Mouse (Mus musculus): ENCODE data around the gene Nol11. TPM values are rescaled to one million over a fixed set of nuclear protein-coding genes. Genes with fewer than 3 reads are reported as not detected.
"Not testable (repeated sequence)": the region's sequence is repeated elsewhere in the genome, so short reads cannot be mapped to it uniquely, and the experiment has no call there.

Gene Nol11
- total and polyA plus RNA-seq, 3 experiments: 8.2 to 18.6 (median 18.3) TPM

DNA sequence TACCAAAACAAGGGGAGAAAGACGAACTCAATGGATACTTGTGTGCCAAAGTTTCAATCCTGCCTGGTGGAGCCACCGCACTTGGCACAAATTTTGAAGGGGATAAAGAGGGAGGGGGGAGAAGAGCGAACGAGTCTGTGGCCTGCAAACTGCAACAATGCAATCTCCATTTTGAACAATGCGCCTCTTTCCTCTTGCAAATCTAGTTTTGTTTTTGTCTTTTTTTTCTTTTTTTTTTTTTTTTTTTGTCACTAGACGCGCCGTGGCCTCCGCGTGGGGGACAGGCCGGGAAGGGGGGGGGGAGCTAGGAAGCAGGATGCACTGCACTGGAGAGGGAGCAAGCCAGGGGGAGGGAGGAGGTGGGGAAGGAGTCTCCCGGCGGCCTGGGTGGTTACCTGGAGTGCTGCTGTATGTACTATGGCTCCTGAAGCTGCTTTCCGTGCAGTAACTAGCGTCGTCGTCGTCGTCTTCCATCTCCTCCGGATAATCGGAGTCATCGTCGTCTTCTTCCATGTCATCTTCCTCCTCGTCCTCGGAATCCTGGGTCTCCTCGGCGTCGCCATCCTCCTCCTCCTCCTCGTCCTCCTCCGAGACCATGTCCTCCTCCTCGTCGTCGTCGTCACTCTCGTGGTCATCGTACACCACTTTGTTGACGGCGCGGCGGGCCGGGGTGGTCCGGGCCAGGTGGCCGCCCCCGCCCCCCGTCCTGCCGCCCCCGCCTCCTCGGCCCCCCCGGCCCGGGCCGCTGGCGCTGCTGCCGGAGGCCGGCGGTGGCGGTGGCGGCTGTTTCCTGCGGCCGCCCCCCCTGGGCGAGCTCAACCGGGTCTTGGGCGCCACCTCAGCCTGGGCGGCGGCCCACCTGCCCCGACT, 58.1 kb downstream of the Nol11 start:
- peak; percentile 78 to 81 for DNase-seq
- WGBS: under 1% methylated on average over 50 of the region's 65 CpGs
- Histone ChIP-seq H3K4me3 (peak overlapping the region; percentile 73), H3K4me1 (ENCODE audit: control insufficient read depth, insufficient read depth, low read length) (peaks cover 5% of the 10 kb centered on the region), H3K79me2 (replicated peaks; ENCODE audit: control insufficient read depth, insufficient read depth, low read length) (peaks cover 1% of the 10 kb centered on the region), H3K27ac (peak overlapping the region; percentile 95), H3K27me3 (ENCODE audit: control insufficient read depth, insufficient read depth, low read length) (no peaks in the 10 kb centered on the region), H3K9ac (ENCODE audit: low read depth, low read length) (peak overlapping the region; percentile 91), H3K36me3 (ENCODE audit: control insufficient read depth, insufficient read depth, low read length) (peaks cover 8% of the 10 kb centered on the region)
- intact Hi-C loops (cut with DNase I): no loop called here
- peak; percentile 17; the same call in 1 of the 2 replicates for TF ChIP-seq EP300 (IDR thresholded peaks at IDR 0.05; ENCODE audit: insufficient read depth, low read depth, low read length)
- TF ChIP-seq POLR2A (IDR thresholded peaks at IDR 0.05; ENCODE audit: insufficient read depth, low read depth, low read length): peak; percentile 63
- TF ChIP-seq CTCF (IDR thresholded peaks at IDR 0.05): 0 out of 2 replicates have a peak, but pooled peaks have one; percentile 5

- peaks cover 5% of the 10 kb centered on the region for H3K4me1 ChIP-seq (ENCODE audit: control insufficient read depth, insufficient read depth, low read length)
- TF ChIP-seq POLR2A (IDR thresholded peaks at IDR 0.05; ENCODE audit: insufficient read depth, low read depth, low read length) (no peak), EP300 (IDR thresholded peaks at IDR 0.05; ENCODE audit: insufficient read depth, low read depth, low read length) (no peak), CTCF (IDR thresholded peaks at IDR 0.05) (no peak)
- intact Hi-C loops (cut with DNase I): no loop called here
- peaks cover 1% of the 10 kb centered on the region for H3K79me2 ChIP-seq (replicated peaks; ENCODE audit: control insufficient read depth, insufficient read depth, low read length)
- 3% methylated on average over 18 of the region's 18 CpGs for WGBS
- H3K27ac ChIP-seq: peak overlapping the region; percentile 95
- H3K27me3 ChIP-seq (ENCODE audit: control insufficient read depth, insufficient read depth, low read length): no peaks in the 10 kb centered on the region
- H3K9ac ChIP-seq (ENCODE audit: low read depth, low read length): peak overlapping the region; percentile 64
- peaks cover 8% of the 10 kb centered on the region for H3K36me3 ChIP-seq (ENCODE audit: control insufficient read depth, insufficient read depth, low read length)
- DNase-seq: no peak
- H3K4me3 ChIP-seq: peak overlapping the region; percentile 73
Measured at GRCm38 (mm10) chr11:107130221-107130788, 58.9 kb downstream of the Nol11 start.

GRCm38 (mm10) chr11:107129641-107130040, 59.5 kb downstream of the Nol11 start:
- H3K4me3 ChIP-seq: peak overlapping the region; percentile 2; the same call in 1 of the 2 replicates
- 13% methylated on average over 2 of the region's 2 CpGs for WGBS

DNA sequence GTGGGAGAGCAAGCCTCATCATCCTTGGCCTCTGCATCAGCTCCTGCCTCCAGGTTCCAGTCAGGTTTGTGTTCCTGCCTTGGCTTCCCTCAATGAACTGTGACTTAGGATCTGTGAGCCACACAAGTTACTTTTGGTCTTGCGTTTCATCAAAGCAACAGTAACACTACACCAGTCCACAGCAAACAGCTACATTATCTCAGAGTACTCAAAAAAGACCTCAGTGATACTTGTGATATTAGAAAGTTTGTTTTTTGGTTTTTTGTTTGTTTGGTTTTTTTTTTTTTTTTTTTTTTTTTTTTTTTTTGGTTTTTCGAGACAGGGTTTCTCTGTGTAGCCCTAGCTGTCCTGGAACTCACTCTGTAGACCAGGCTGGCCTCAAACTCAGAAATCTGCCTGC, 62.5 kb downstream of the Nol11 start:
- DNase-seq; H3K27me3 ChIP-seq (ENCODE audit: control insufficient read depth, insufficient read depth, low read length); H3K9ac ChIP-seq (ENCODE audit: low read depth, low read length); H3K4me3 ChIP-seq; intact Hi-C loops (cut with DNase I); H3K27ac ChIP-seq; H3K79me2 ChIP-seq (replicated peaks; ENCODE audit: control insufficient read depth, insufficient read depth, low read length); H3K36me3 ChIP-seq (ENCODE audit: control insufficient read depth, insufficient read depth, low read length): not testable (repeated sequence)
- 66% methylated on average over 2 of the region's 2 CpGs for WGBS
- H3K4me1 ChIP-seq (ENCODE audit: control insufficient read depth, insufficient read depth, low read length): peaks cover 17% of the 10 kb centered on the region

More at GRCm38 (mm10) chr11:107129641-107130040, 59.5 kb downstream of the Nol11 start:
- no peak overlapping the region for H3K9ac ChIP-seq (ENCODE audit: low read depth, low read length)
- intact Hi-C loops (cut with DNase I): no loop called here
- peaks cover 5% of the 10 kb centered on the region for H3K4me1 ChIP-seq (ENCODE audit: control insufficient read depth, insufficient read depth, low read length)
- H3K79me2 ChIP-seq (replicated peaks; ENCODE audit: control insufficient read depth, insufficient read depth, low read length): peaks cover 1% of the 10 kb centered on the region
- DNase-seq: no peak
- H3K36me3 ChIP-seq (ENCODE audit: control insufficient read depth, insufficient read depth, low read length): peaks cover 8% of the 10 kb centered on the region
- H3K27me3 ChIP-seq (ENCODE audit: control insufficient read depth, insufficient read depth, low read length): no peaks in the 10 kb centered on the region
- no peak for TF ChIP-seq EP300 (IDR thresholded peaks at IDR 0.05; ENCODE audit: insufficient read depth, low read depth, low read length)
- TF ChIP-seq POLR2A (IDR thresholded peaks at IDR 0.05; ENCODE audit: insufficient read depth, low read depth, low read length): no peak
- TF ChIP-seq CTCF (IDR thresholded peaks at IDR 0.05): no peak
- H3K27ac ChIP-seq: no peak overlapping the region; the same call in 1 of the 2 replicates

GRCm38 (mm10) chr11:107125011-107125410, 64.2 kb downstream of the Nol11 start:
- Histone ChIP-seq H3K4me1 (ENCODE audit: control insufficient read depth, insufficient read depth, low read length) (peaks cover 15% of the 10 kb centered on the region), H3K27ac (no peak overlapping the region), H3K27me3 (ENCODE audit: control insufficient read depth, insufficient read depth, low read length) (no peaks in the 10 kb centered on the region), H3K79me2 (replicated peaks; ENCODE audit: control insufficient read depth, insufficient read depth, low read length) (peaks cover 7% of the 10 kb centered on the region), H3K36me3 (ENCODE audit: control insufficient read depth, insufficient read depth, low read length) (peaks cover 8% of the 10 kb centered on the region), H3K9ac (ENCODE audit: low read depth, low read length) (no peak overlapping the region), H3K4me3 (no peak overlapping the region)
- intact Hi-C loops (cut with DNase I): no loop called here
- TF ChIP-seq POLR2A (IDR thresholded peaks at IDR 0.05; ENCODE audit: insufficient read depth, low read depth, low read length) (no peak), EP300 (IDR thresholded peaks at IDR 0.05; ENCODE audit: insufficient read depth, low read depth, low read length) (no peak), CTCF (IDR thresholded peaks at IDR 0.05) (no peak)
- no peak for DNase-seq
- WGBS: 73% methylated on average over 4 of the region's 4 CpGs

GRCm38 (mm10) chr11:107124327-107124731, 64.9 kb downstream of the Nol11 start:
- intact Hi-C loops (cut with DNase I): no loop called here
- Histone ChIP-seq H3K9ac (ENCODE audit: low read depth, low read length) (no peak overlapping the region), H3K27ac (no peak overlapping the region; the same call in 1 of the 2 replicates)

More at GRCm38 (mm10) chr11:107124327-107124731, 64.9 kb downstream of the Nol11 start:
- TF ChIP-seq EP300 (IDR thresholded peaks at IDR 0.05; ENCODE audit: insufficient read depth, low read depth, low read length) (no peak), CTCF (IDR thresholded peaks at IDR 0.05) (no peak), POLR2A (IDR thresholded peaks at IDR 0.05; ENCODE audit: insufficient read depth, low read depth, low read length) (no peak)
- Histone ChIP-seq H3K4me3 (no peak overlapping the region), H3K4me1 (ENCODE audit: control insufficient read depth, insufficient read depth, low read length) (peaks cover 15% of the 10 kb centered on the region), H3K36me3 (ENCODE audit: control insufficient read depth, insufficient read depth, low read length) (peaks cover 2% of the 10 kb centered on the region), H3K27me3 (ENCODE audit: control insufficient read depth, insufficient read depth, low read length) (no peaks in the 10 kb centered on the region), H3K79me2 (replicated peaks; ENCODE audit: control insufficient read depth, insufficient read depth, low read length) (peaks cover 9% of the 10 kb centered on the region)
- 11% methylated on average over 7 of the region's 7 CpGs for WGBS
- peak; percentile 52 to 67 for DNase-seq
